Mouse (Mus musculus): Measurements from ENCODE around the gene Nudcd3.
A peak's percentile ranks its signal among the peaks of the same experiment; 100 is the strongest.
"Not testable (repeated sequence)": the region's sequence is repeated elsewhere in the genome, so short reads cannot be mapped to it uniquely, and the experiment has no call there.

Gene Nudcd3

GRCm38 (mm10) chr11:6123605-6124120, 76.6 kb downstream of the Nudcd3 start:
- no peak for DNase-seq (ENCODE audit: low read depth, low spot score)

GRCm38 (mm10) chr11:6122631-6123030, 77.6 kb downstream of the Nudcd3 start:
- no peak for DNase-seq (ENCODE audit: low read depth, low spot score)

GRCm38 (mm10) chr11:6120596-6120995, 79.6 kb downstream of the Nudcd3 start:
- DNase-seq (ENCODE audit: low read depth, low spot score), result peak; percentile 95

- DNase-seq (ENCODE audit: low read depth, low spot score), result no peak
Measured at GRCm38 (mm10) chr11:6120001-6120400, 80.2 kb downstream of the Nudcd3 start.

- peak; percentile 85 for DNase-seq (ENCODE audit: low read depth, low spot score)
Measured at GRCm38 (mm10) chr11:6119312-6119711, 80.9 kb downstream of the Nudcd3 start.

GRCm38 (mm10) chr11:6117956-6118355, 82.3 kb downstream of the Nudcd3 start:
- no peak for DNase-seq (ENCODE audit: low read depth, low spot score)

GRCm38 (mm10) chr11:6111734-6112484, 88.3 kb downstream of the Nudcd3 start:
- DNase-seq (ENCODE audit: low read depth, low spot score), result no peak

GRCm38 (mm10) chr11:6109990-6110389, 90.2 kb downstream of the Nudcd3 start:
- no peak for DNase-seq (ENCODE audit: low read depth, low spot score)

- DNase-seq (ENCODE audit: low read depth, low spot score), result no peak
Measured at GRCm38 (mm10) chr11:6108296-6108695, 91.9 kb downstream of the Nudcd3 start.

GRCm38 (mm10) chr11:6107722-6108121, 92.5 kb downstream of the Nudcd3 start:
- no peak for DNase-seq (ENCODE audit: low read depth, low spot score)

GRCm38 (mm10) chr11:6104734-6105133, 95.5 kb downstream of the Nudcd3 start:
- no peak for DNase-seq (ENCODE audit: low read depth, low spot score)

- not testable (repeated sequence) for DNase-seq (ENCODE audit: low read depth, low spot score)
Measured at GRCm38 (mm10) chr11:6096637-6097036, 103.6 kb downstream of the Nudcd3 start.

- DNase-seq (ENCODE audit: low read depth, low spot score), result peak; percentile 88
Measured at GRCm38 (mm10) chr11:6086991-6087390, 113.2 kb downstream of the Nudcd3 start.

GRCm38 (mm10) chr11:6078737-6079136, 121.5 kb downstream of the Nudcd3 start:
- no peak for DNase-seq (ENCODE audit: low read depth, low spot score)

- no peak for DNase-seq (ENCODE audit: low read depth, low spot score)
Measured at GRCm38 (mm10) chr11:6075618-6076066, 124.6 kb downstream of the Nudcd3 start.

- no peak for DNase-seq (ENCODE audit: low read depth, low spot score)
Measured at GRCm38 (mm10) chr11:6068181-6068957, 131.8 kb downstream of the Nudcd3 start.

- no peak for DNase-seq (ENCODE audit: low read depth, low spot score)
Measured at GRCm38 (mm10) chr11:6067160-6067559, 133.1 kb downstream of the Nudcd3 start.

- no peak for DNase-seq (ENCODE audit: low read depth, low spot score)
Measured at GRCm38 (mm10) chr11:6066176-6066575, 134.0 kb downstream of the Nudcd3 start, which contains the start of gene Camk2b. TSS of gene Camk2b (minus strand) at chr11:6066362.

- DNase-seq (ENCODE audit: low read depth, low spot score), result no peak
Measured at GRCm38 (mm10) chr11:6065551-6066121, 134.6 kb downstream of the Nudcd3 start.

GRCm38 (mm10) chr11:6065046-6065521, 135.1 kb downstream of the Nudcd3 start:
- no peak for DNase-seq (ENCODE audit: low read depth, low spot score)

- DNase-seq (ENCODE audit: low read depth, low spot score), result no peak
Measured at GRCm38 (mm10) chr11:6064215-6065045, 135.8 kb downstream of the Nudcd3 start.

All from telencephalon, adult 2 months (tissue).